ENCODE assay signal across 7 mouse cellular contexts in genomic region chr2:93131825-93132623, GRCm38 (mm10). TPM values are rescaled to one million over a fixed set of nuclear protein-coding genes. Genes with fewer than 3 reads are reported as not detected.
DNase-seq lines count a peak whose midpoint lies in the region; ATAC-seq lines count a peak whose summit lies in the region.

No protein-coding gene starts in this region.

- peak overlapping the region; percentile 71 for H3K27ac ChIP-seq in neural tube, embryonic 13.5 days (replicated peaks)
- no peak overlapping the region for H3K27ac ChIP-seq in neural tube, embryonic 15.5 days (replicated peaks)
- peak overlapping the region; percentile 80 for H3K27ac ChIP-seq in kidney, embryonic 16.5 days (ENCODE audit: low read length)

- H3K36me3 ChIP-seq in neural tube, embryonic 13.5 days: no peaks in the 10 kb centered on the region
- H3K36me3 ChIP-seq in neural tube, embryonic 15.5 days: no peaks in the 10 kb centered on the region
- H3K36me3 ChIP-seq in kidney, embryonic 16.5 days (ENCODE audit: insufficient read depth, low read length): no peaks in the 10 kb centered on the region

- no peak overlapping the region for H3K9ac ChIP-seq in neural tube, embryonic 13.5 days
- no peak overlapping the region for H3K9ac ChIP-seq in neural tube, embryonic 15.5 days (replicated peaks)
- no peak overlapping the region for H3K9ac ChIP-seq in kidney, embryonic 16.5 days (replicated peaks; ENCODE audit: low read length)

- WGBS in neural tube, embryonic 13.5 days: 44% methylated on average over 9 of the region's 9 CpGs
- 33% methylated on average over 9 of the region's 9 CpGs for WGBS in neural tube, embryonic 15.5 days
- 55% methylated on average over 9 of the region's 9 CpGs for WGBS in kidney, embryonic 16.5 days

- no peak overlapping the region for H3K4me2 ChIP-seq in neural tube, embryonic 13.5 days
- H3K4me2 ChIP-seq in neural tube, embryonic 15.5 days: no peak overlapping the region
- H3K4me2 ChIP-seq in kidney, embryonic 16.5 days (replicated peaks; ENCODE audit: low read depth, low read length): no peak overlapping the region

- H3K9me3 ChIP-seq in neural tube, embryonic 13.5 days: no peaks in the 10 kb centered on the region
- no peaks in the 10 kb centered on the region for H3K9me3 ChIP-seq in neural tube, embryonic 15.5 days (replicated peaks)
- no peaks in the 10 kb centered on the region for H3K9me3 ChIP-seq in kidney, embryonic 16.5 days (ENCODE audit: low read length)

- no peak overlapping the region for H3K4me3 ChIP-seq in neural tube, embryonic 13.5 days
- H3K4me3 ChIP-seq in neural tube, embryonic 15.5 days (replicated peaks): no peak overlapping the region
- H3K4me3 ChIP-seq in kidney, embryonic 16.5 days (ENCODE audit: low read length): no peak overlapping the region

- no peak; the same call in 1 of the 2 replicates for ATAC-seq in neural tube, embryonic 13.5 days (ENCODE audit: low read depth)
- ATAC-seq in neural tube, embryonic 15.5 days (ENCODE audit: low FRiP score): no peak
- ATAC-seq in kidney, embryonic 16.5 days (ENCODE audit: low FRiP score, low TSS enrichment): 0 out of 2 replicates have a peak, but pooled peaks have one; percentile 23
- ATAC-seq in neutrophil, adult 5-6 weeks (ENCODE audit: extremely low read depth, insufficient number of reproducible peaks, low FRiP score, poor library complexity, severe bottlenecking): peak; percentile 55; the same call in 1 of the 2 replicates

- peak; percentile 89 for DNase-seq in adrenal gland, postnatal 14 days
- peak; percentile 78 for DNase-seq in heart, adult 8-10 months (ENCODE audit: low spot score)
- no peak for DNase-seq in embryo, embryonic 10.5 days (ENCODE audit: low spot score)

- H3K27me3 ChIP-seq in neural tube, embryonic 13.5 days: no peaks in the 10 kb centered on the region
- H3K27me3 ChIP-seq in neural tube, embryonic 15.5 days (replicated peaks): no peaks in the 10 kb centered on the region
- H3K27me3 ChIP-seq in kidney, embryonic 16.5 days (ENCODE audit: insufficient read depth, low read length): no peaks in the 10 kb centered on the region

- peaks cover 27% of the 10 kb centered on the region for H3K4me1 ChIP-seq in neural tube, embryonic 13.5 days (replicated peaks)
- H3K4me1 ChIP-seq in neural tube, embryonic 15.5 days: peaks cover 4% of the 10 kb centered on the region
- peaks cover 10% of the 10 kb centered on the region for H3K4me1 ChIP-seq in kidney, embryonic 16.5 days (ENCODE audit: insufficient read depth, low read length)

RNA-seq across cellular contexts. Expression of gene Trp53i11, which starts 55.3 kb away (rescaled TPM):
- polyA plus RNA-seq in neural tube, embryonic 13.5 days (2015; fragmentation: Nextera tagmentation; extraction: Ambion mirVana): 137 and 150 TPM in 2 replicates
- 55.6 and 67.3 TPM in 2 replicates for polyA plus RNA-seq in neural tube, embryonic 15.5 days (2015; fragmentation: Nextera tagmentation; extraction: Ambion mirVana)
- total RNA-seq in adrenal gland, postnatal 14 days (2021): 70.9 and 86.9 TPM in 2 replicates
- 10 to 100 TPM; 14.0 to 37.8 (median 23.2) TPM for total RNA-seq in heart, adult 8-10 months (2022)
- polyA plus RNA-seq in kidney, embryonic 16.5 days (2015; fragmentation: Nextera tagmentation; extraction: Ambion mirVana): 36.5 and 48.8 TPM in 2 replicates
- 117 and 132 TPM in 2 replicates for total RNA-seq in neutrophil, adult 5-6 weeks (2017)

Comparison
In these comparisons a context has a peak if more than half of its experiments do, and no peak if none do; other contexts are left out.
1. ATAC-seq: peak in kidney, embryonic 16.5 days (single experiment) and neutrophil, adult 5-6 weeks (single experiment); none in neural tube, embryonic 13.5 days (single experiment) and neural tube, embryonic 15.5 days (single experiment).